Mouse (Mus musculus) stomach, embryonic 14.5 days (tissue): ENCODE data around the gene Usp35. TPM values are rescaled to one million over a fixed set of nuclear protein-coding genes. Genes with fewer than 3 reads are reported as not detected.
A peak's percentile ranks its signal among the peaks of the same experiment; 100 is the strongest.

Experiments used
- ATAC-seq: fragments of 200-750 bp; cut with Nextera tagmentation; 2 replicates; pipeline ENCODE4 v1.8.0; 2017; ENCODE audit warnings: low read depth, moderate TSS enrichment; ENCODE audit not compliant: insufficient number of reproducible peaks, insufficient read depth, low FRiP score
- H3K27ac ChIP-seq: fragments of 300-500 bp; sonication (generic); 2 replicates; pipeline ENCODE4 v1.5.1; 2014; ENCODE audit warnings: mild to moderate bottlenecking, low read length, moderate library complexity, mixed read lengths
- H3K27me3 ChIP-seq: fragments of 300-500 bp; sonication (generic); 2 replicates; pipeline ENCODE4 v1.6.1; 2014; ENCODE audit warnings: low read length, control low read depth, mixed read lengths; ENCODE audit not compliant: control insufficient read depth, insufficient read depth
- H3K36me3 ChIP-seq: fragments of 300-500 bp; sonication (generic); 2 replicates; pipeline ENCODE4 v1.6.1; 2014; ENCODE audit warnings: mild to moderate bottlenecking, control low read depth, low read length, moderate library complexity, mixed read lengths; ENCODE audit not compliant: control insufficient read depth, insufficient read depth
- H3K4me1 ChIP-seq: fragments of 300-500 bp; sonication (generic); 2 replicates; pipeline ENCODE4 v1.6.1; 2014; ENCODE audit warnings: low read length, control low read depth, mixed read lengths; ENCODE audit not compliant: control insufficient read depth, insufficient read depth
- H3K4me2 ChIP-seq: fragments of 300-500 bp; sonication (generic); replicated peaks from 2 replicates; pipeline ENCODE4 v1.6.1; 2014; ENCODE audit warnings: low read depth, low read length, control low read depth
- H3K4me3 ChIP-seq: fragments of 300-500 bp; sonication (generic); 2 replicates; pipeline ENCODE4 v1.5.1; 2014; ENCODE audit warnings: low read depth, low read length, control low read depth
- H3K9ac ChIP-seq: fragments of 300-500 bp; sonication (generic); replicated peaks from 2 replicates; pipeline ENCODE4 v1.6.1; 2014; ENCODE audit warnings: low read depth, mild to moderate bottlenecking, control low read depth, low read length, moderate library complexity, mixed read lengths
- H3K9me3 ChIP-seq: fragments of 300-500 bp; sonication (generic); 2 replicates; pipeline ENCODE4 v1.6.1; 2016; ENCODE audit warnings: low read depth, low read length, control low read depth; ENCODE audit not compliant: control insufficient read depth
- WGBS: fragments of 180-500 bp; shearing (Covaris S2); extraction: QIAGEN DNeasy Blood & Tissue Kit; methylation state at CpG from one replicate; pipeline ENCODE4 v1.1.7; 2014; 5-methylcytosine and 5-hydroxymethylcytosine counted together
- polyA plus RNA-seq: library from polyadenylated mRNA; unstranded; fragments of >200 nt; fragmentation: Nextera tagmentation; extraction: Ambion mirVana; gene quantifications from 2 replicates; pipeline ENCODE4 v1.2.1, GENCODE M21; 2014

The Usp35 gene
- 3.4 and 3.6 TPM in 2 replicates for polyA plus RNA-seq

GRCm38 (mm10) chr7:97331726-97332666, at the start of gene Usp35, which contains the start of gene Kctd21:
Usp35 (minus strand) TSS chr7:97332020.
Kctd21 (plus strand) TSS chr7:97332327.
- Histone ChIP-seq H3K9ac (peak within 1 kb of the TSS; percentile 50), H3K27ac (0 out of 2 replicates have a peak within 1 kb of the TSS, but pooled peaks have one; percentile 6), H3K4me1 (peaks cover 11% of the 10 kb centered on the region; the same call in 1 of the 2 replicates), H3K4me3 (peak within 1 kb of the TSS; percentile 80), H3K4me2 (peak within 1 kb of the TSS; percentile 70), H3K27me3 (no peaks in the 10 kb centered on the region), H3K9me3 (no peaks in the 10 kb centered on the region), H3K36me3 (no peaks in the 10 kb centered on the region)
- under 1% methylated on average over 68 of the region's 68 CpGs for WGBS
- peak; percentile 98 for ATAC-seq

DNA sequence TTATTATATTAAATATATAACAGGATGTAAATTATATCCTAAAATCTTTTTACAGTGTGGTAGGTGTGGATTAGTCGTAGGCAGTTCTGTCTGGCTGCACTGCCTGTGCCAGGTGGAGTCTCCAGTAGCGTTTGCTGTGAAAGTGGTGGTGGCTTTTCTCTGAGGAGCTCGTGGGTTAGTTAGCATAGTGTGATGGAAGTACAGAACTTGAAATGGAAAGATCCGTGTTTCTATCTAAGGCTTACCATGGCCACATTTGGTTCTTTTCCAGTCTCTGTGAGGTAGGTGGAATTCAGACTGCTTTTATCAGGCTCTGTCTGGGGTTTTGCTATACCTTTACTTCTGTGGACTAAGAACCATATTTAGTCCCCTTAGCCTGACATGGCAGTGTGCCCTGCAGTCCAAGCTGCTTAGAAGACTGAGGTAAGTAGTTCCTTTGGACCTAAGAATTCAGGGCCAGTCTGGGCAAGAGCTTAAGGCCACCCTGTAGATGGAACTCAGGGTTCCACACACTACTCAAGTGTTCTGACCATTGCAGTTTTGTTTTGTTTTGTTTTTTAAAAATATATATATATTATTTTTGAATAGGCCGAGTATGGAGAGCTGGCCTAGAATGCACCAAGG, 48.8 kb upstream of the Usp35 start:
- 93% methylated on average over 5 of the region's 5 CpGs for WGBS
- peaks cover 63% of the 10 kb centered on the region for H3K36me3 ChIP-seq

GRCm38 (mm10) chr7:97379304-97379703, 47.5 kb upstream of the Usp35 start:
- no peak overlapping the region for H3K4me2 ChIP-seq
- WGBS = 90% methylated on average over 5 of the region's 5 CpGs
- no peak overlapping the region for H3K9ac ChIP-seq
- no peaks in the 10 kb centered on the region for H3K4me1 ChIP-seq
- no peak for ATAC-seq
- H3K4me3 ChIP-seq = no peak overlapping the region
- no peak overlapping the region for H3K27ac ChIP-seq
- no peaks in the 10 kb centered on the region for H3K9me3 ChIP-seq
- H3K36me3 ChIP-seq = peaks cover 63% of the 10 kb centered on the region
- no peaks in the 10 kb centered on the region for H3K27me3 ChIP-seq

More for the DNA sequence above, 48.8 kb upstream of the Usp35 start:
- H3K9ac ChIP-seq = no peak overlapping the region
- no peaks in the 10 kb centered on the region for H3K9me3 ChIP-seq
- no peak overlapping the region for H3K4me2 ChIP-seq
- no peak overlapping the region for H3K27ac ChIP-seq
- H3K4me1 ChIP-seq = no peaks in the 10 kb centered on the region
- no peak overlapping the region for H3K4me3 ChIP-seq
- no peak for ATAC-seq
- no peaks in the 10 kb centered on the region for H3K27me3 ChIP-seq

- no peaks in the 10 kb centered on the region for H3K9me3 ChIP-seq
- H3K27me3 ChIP-seq = no peaks in the 10 kb centered on the region
- H3K9ac ChIP-seq = no peak overlapping the region
- WGBS = 94% methylated on average over 2 of the region's 2 CpGs
- ATAC-seq = no peak
- H3K27ac ChIP-seq = no peak overlapping the region
- peaks cover 44% of the 10 kb centered on the region for H3K36me3 ChIP-seq
- H3K4me2 ChIP-seq = no peak overlapping the region
- no peak overlapping the region for H3K4me3 ChIP-seq
- H3K4me1 ChIP-seq = peaks cover 5% of the 10 kb centered on the region; the same call in 1 of the 2 replicates
Measured at GRCm38 (mm10) chr7:97375906-97376305, 44.1 kb upstream of the Usp35 start.

DNA sequence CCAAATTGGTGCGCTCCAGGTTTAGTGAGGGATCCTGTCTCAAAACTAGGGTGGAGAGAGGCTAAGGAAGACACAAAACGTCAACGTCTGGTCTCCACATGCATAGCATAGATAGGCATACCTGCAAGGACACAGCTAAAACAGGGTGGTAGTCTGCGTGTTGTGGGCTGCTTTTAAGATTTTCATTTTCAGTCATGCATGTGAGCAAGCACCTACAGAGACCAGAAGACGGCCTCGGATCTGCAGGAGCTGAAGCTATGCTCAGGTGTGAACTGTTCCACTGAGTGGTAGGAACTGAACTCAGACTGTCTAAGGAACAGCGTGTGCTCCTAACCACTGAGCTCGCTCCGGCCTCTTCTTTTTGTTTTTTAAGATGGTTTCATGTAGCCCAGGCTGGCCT, 43.3 kb upstream of the Usp35 start:
- Histone ChIP-seq H3K4me2 (no peak overlapping the region), H3K4me3 (no peak overlapping the region), H3K9me3 (no peaks in the 10 kb centered on the region), H3K27me3 (no peaks in the 10 kb centered on the region), H3K9ac (no peak overlapping the region), H3K36me3 (peaks cover 41% of the 10 kb centered on the region), H3K27ac (no peak overlapping the region), H3K4me1 (peaks cover 7% of the 10 kb centered on the region; the same call in 1 of the 2 replicates)
- ATAC-seq = no peak
- 92% methylated on average over 9 of the region's 9 CpGs for WGBS

DNA sequence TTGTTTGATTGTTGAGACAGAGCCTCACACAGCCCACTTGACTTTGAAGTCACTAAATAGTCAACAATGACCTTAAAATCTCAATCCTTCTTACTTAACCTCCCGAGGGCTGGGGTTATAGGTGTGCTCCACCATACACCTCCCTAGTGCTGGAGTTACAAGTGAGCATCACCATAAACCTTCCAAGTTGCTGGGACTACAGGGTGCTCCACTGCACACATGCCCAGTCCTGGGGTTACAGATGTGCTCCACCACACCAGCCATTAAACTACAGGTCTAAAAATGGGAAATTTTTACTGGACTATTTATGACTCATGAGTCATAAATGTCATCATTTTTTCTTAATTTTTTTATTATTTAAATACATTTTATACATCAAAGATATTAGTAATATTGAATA, 34.1 kb upstream of the Usp35 start:
- no peak overlapping the region for H3K9ac ChIP-seq
- no peak for ATAC-seq
- H3K9me3 ChIP-seq = no peaks in the 10 kb centered on the region
- WGBS = 81% methylated on average over 1 of the region's 1 CpGs
- no peaks in the 10 kb centered on the region for H3K36me3 ChIP-seq
- no peak overlapping the region for H3K4me2 ChIP-seq
- no peak overlapping the region for H3K27ac ChIP-seq
- peaks cover 2% of the 10 kb centered on the region; the same call in 1 of the 2 replicates for H3K4me1 ChIP-seq
- no peaks in the 10 kb centered on the region for H3K27me3 ChIP-seq
- no peak overlapping the region for H3K4me3 ChIP-seq

GRCm38 (mm10) chr7:97361467-97361866, 29.6 kb upstream of the Usp35 start:
- Histone ChIP-seq H3K27ac (no peak overlapping the region), H3K36me3 (no peaks in the 10 kb centered on the region), H3K4me3 (no peak overlapping the region), H3K9ac (no peak overlapping the region), H3K4me1 (0 out of 2 replicates have a peak, but pooled peaks cover under 1% of the 10 kb centered on the region), H3K4me2 (no peak overlapping the region), H3K27me3 (no peaks in the 10 kb centered on the region), H3K9me3 (no peaks in the 10 kb centered on the region)
- ATAC-seq = no peak
- WGBS = 29% methylated on average over 4 of the region's 4 CpGs

- no peak for ATAC-seq
- 57% methylated on average over 3 of the region's 3 CpGs for WGBS
- no peak overlapping the region for H3K27ac ChIP-seq
Measured at GRCm38 (mm10) chr7:97360955-97361354, 29.1 kb upstream of the Usp35 start.

More at GRCm38 (mm10) chr7:97360955-97361354, 29.1 kb upstream of the Usp35 start:
- H3K36me3 ChIP-seq = no peaks in the 10 kb centered on the region
- no peak overlapping the region for H3K4me3 ChIP-seq
- no peak overlapping the region for H3K9ac ChIP-seq
- H3K4me2 ChIP-seq = no peak overlapping the region
- no peaks in the 10 kb centered on the region for H3K9me3 ChIP-seq
- no peaks in the 10 kb centered on the region for H3K27me3 ChIP-seq
- H3K4me1 ChIP-seq = 0 out of 2 replicates have a peak, but pooled peaks cover 3% of the 10 kb centered on the region
